Mouse (Mus musculus): ENCODE measurements around the gene Ackr3. TPM values are rescaled to one million over a fixed set of nuclear protein-coding genes. Genes with fewer than 3 reads are reported as not detected.

Ackr3 gene
- polyA plus RNA-seq, 1 experiment: 84.8 TPM

DNA sequence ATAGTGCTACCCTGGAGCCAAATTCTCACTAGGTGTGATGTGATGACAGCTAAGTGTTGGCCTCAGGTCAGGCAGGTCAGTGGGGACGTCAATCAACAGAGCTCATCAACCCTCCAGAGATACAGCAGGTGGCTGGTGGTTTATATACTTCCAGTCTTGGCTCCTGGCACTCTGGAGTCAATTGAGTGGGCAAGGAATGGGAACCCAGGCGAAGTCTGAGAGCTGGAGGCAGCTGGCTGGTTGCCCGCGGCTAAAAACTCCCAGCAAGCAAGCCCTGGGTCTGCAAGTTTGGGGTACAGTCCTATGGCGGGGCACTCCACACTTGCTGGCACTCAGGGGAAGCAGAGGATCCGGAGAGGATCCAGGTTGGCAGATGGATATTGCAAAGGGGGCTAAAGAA is 9.1 kb downstream of the Ackr3 start:
- Histone ChIP-seq H3K27me3 (ENCODE audit: control insufficient read depth, insufficient read depth, low read length) (no peaks in the 10 kb centered on the region), H3K4me3 (ENCODE audit: extremely low read depth, insufficient read depth, insufficient read length) (no peak overlapping the region), H3K4me1 (ENCODE audit: control insufficient read depth, insufficient read depth, insufficient read length) (peaks cover 2% of the 10 kb centered on the region), H3K36me3 (ENCODE audit: control insufficient read depth, insufficient read depth, low read length) (no peaks in the 10 kb centered on the region), H3K27ac (ENCODE audit: insufficient read depth, low read length) (no peak overlapping the region)
- no peak for TF ChIP-seq POLR2A (IDR thresholded peaks at IDR 0.05; ENCODE audit: low read depth, low read length)
- no peak for TF ChIP-seq CTCF (IDR thresholded peaks at IDR 0.05; ENCODE audit: extremely low read depth, insufficient read depth, insufficient read length, insufficient replicate concordance)
- no peak for DNase-seq (ENCODE audit: low read depth in 1 of 2, low spot score in 2 of 2)
- 82% methylated on average over 6 of the region's 6 CpGs for WGBS

DNA sequence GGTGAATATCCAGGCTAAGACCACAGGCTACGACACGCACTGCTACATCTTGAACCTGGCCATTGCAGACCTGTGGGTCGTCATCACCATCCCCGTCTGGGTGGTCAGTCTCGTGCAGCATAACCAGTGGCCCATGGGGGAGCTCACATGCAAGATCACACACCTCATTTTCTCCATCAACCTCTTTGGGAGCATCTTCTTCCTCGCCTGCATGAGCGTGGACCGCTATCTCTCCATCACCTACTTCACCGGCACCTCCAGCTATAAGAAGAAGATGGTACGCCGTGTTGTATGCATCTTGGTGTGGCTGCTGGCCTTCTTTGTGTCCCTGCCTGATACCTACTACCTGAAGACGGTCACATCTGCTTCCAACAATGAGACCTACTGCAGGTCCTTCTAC is 10.2 kb downstream of the Ackr3 start:
- no peak overlapping the region for H3K4me3 ChIP-seq (ENCODE audit: extremely low read depth, insufficient read depth, insufficient read length)
- H3K36me3 ChIP-seq (ENCODE audit: control insufficient read depth, insufficient read depth, low read length): no peaks in the 10 kb centered on the region
- H3K27ac ChIP-seq (ENCODE audit: insufficient read depth, low read length): no peak overlapping the region
- WGBS: 94% methylated on average over 12 of the region's 12 CpGs
- peaks cover 2% of the 10 kb centered on the region for H3K4me1 ChIP-seq (ENCODE audit: control insufficient read depth, insufficient read depth, insufficient read length)
- DNase-seq (ENCODE audit: low read depth in 1 of 2, low spot score in 2 of 2): no peak
- no peak for TF ChIP-seq CTCF (IDR thresholded peaks at IDR 0.05; ENCODE audit: extremely low read depth, insufficient read depth, insufficient read length, insufficient replicate concordance)
- H3K27me3 ChIP-seq (ENCODE audit: control insufficient read depth, insufficient read depth, low read length): no peaks in the 10 kb centered on the region

DNA sequence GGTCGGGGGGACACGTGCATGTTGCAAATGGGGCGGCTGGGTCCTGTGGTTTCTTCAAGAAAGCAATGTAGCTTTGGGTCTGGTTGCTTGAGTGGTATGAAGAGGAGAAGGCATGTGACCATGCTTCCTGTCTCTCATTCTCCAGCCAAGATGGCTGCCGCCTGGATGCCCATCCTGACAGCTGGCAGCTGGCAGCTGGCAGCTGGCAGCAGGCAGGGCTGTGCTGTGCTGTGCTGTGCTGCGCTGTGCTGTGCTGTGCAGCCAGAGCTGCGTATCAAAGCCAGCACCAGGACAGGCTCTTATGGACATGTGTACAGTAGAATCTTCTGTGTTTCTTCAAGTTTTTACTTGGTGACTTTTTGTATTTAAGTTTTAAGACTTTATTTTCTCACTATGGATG is 11.1 kb downstream of the Ackr3 start:
- H3K4me3 ChIP-seq (ENCODE audit: extremely low read depth, insufficient read depth, insufficient read length): no peak overlapping the region
- no peak for TF ChIP-seq CTCF (IDR thresholded peaks at IDR 0.05; ENCODE audit: extremely low read depth, insufficient read depth, insufficient read length, insufficient replicate concordance)
- TF ChIP-seq POLR2A (IDR thresholded peaks at IDR 0.05; ENCODE audit: low read depth, low read length): no peak
- DNase-seq (ENCODE audit: low read depth in 1 of 2, low spot score in 2 of 2): no peak
- WGBS: 65% methylated on average over 6 of the region's 6 CpGs
- H3K27ac ChIP-seq (ENCODE audit: insufficient read depth, low read length): no peak overlapping the region
- no peaks in the 10 kb centered on the region for H3K27me3 ChIP-seq (ENCODE audit: control insufficient read depth, insufficient read depth, low read length)
- peaks cover 2% of the 10 kb centered on the region for H3K4me1 ChIP-seq (ENCODE audit: control insufficient read depth, insufficient read depth, insufficient read length)
- no peaks in the 10 kb centered on the region for H3K36me3 ChIP-seq (ENCODE audit: control insufficient read depth, insufficient read depth, low read length)

DNA sequence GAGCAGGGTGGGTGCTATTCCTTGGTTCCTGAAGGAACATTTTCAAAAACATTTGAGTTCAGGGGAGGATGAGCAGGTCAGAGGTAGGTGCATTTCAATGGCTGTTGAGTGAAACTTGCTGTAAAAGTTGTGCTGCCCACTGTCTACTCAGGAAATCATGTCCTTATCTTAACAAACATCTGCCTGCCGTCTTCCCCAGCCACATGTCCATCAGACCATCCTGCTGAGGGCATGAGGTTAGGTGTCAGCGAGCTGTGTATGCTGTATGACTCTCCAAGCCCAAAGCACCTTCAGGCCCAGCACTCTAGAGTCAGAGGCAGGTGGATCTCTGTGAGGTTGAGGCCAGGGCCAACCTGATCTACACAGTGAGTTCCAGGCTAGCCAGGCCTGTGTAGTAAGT is 12.1 kb downstream of the Ackr3 start:
- H3K27ac ChIP-seq (ENCODE audit: insufficient read depth, low read length): no peak overlapping the region
- peaks cover 2% of the 10 kb centered on the region for H3K4me1 ChIP-seq (ENCODE audit: control insufficient read depth, insufficient read depth, insufficient read length)
- no peak for TF ChIP-seq CTCF (IDR thresholded peaks at IDR 0.05; ENCODE audit: extremely low read depth, insufficient read depth, insufficient read length, insufficient replicate concordance)
- no peak for TF ChIP-seq POLR2A (IDR thresholded peaks at IDR 0.05; ENCODE audit: low read depth, low read length)
- DNase-seq (ENCODE audit: low read depth in 1 of 2, low spot score in 2 of 2): no peak
- H3K36me3 ChIP-seq (ENCODE audit: control insufficient read depth, insufficient read depth, low read length): no peaks in the 10 kb centered on the region
- 28% methylated on average over 2 of the region's 2 CpGs for WGBS
- no peak overlapping the region for H3K4me3 ChIP-seq (ENCODE audit: extremely low read depth, insufficient read depth, insufficient read length)
- H3K27me3 ChIP-seq (ENCODE audit: control insufficient read depth, insufficient read depth, low read length): no peaks in the 10 kb centered on the region

DNA sequence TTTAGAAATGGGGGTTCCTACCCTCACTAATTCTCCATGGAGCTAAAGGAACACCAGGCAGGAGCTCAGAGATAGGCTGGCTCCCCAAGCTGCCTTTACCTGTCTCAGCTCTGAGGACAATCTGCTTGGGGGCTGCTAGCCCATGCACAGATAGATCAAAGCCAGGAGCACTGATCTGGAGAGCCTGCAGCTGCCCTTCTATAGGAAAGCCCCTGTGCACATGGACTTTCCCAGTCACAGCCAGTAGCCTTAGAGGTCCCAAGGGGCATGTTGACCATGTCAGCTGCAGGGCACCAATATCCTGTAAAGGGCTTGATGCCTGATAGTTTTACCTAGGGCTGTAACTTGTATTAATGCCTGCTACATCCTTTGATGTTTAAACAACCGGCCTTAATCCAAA is 12.6 kb downstream of the Ackr3 start:
- DNase-seq (ENCODE audit: low read depth in 1 of 2, low spot score in 2 of 2): no peak
- H3K4me3 ChIP-seq (ENCODE audit: extremely low read depth, insufficient read depth, insufficient read length): no peak overlapping the region
- H3K4me1 ChIP-seq (ENCODE audit: control insufficient read depth, insufficient read depth, insufficient read length): peaks cover 2% of the 10 kb centered on the region
- whole genome bisulfite sequencing: 74% methylated on average over 1 of the region's 1 CpGs
- no peak for TF ChIP-seq POLR2A (IDR thresholded peaks at IDR 0.05; ENCODE audit: low read depth, low read length)
- TF ChIP-seq CTCF (IDR thresholded peaks at IDR 0.05; ENCODE audit: extremely low read depth, insufficient read depth, insufficient read length, insufficient replicate concordance): no peak
- H3K36me3 ChIP-seq (ENCODE audit: control insufficient read depth, insufficient read depth, low read length): no peaks in the 10 kb centered on the region
- no peaks in the 10 kb centered on the region for H3K27me3 ChIP-seq (ENCODE audit: control insufficient read depth, insufficient read depth, low read length)
- no peak overlapping the region for H3K27ac ChIP-seq (ENCODE audit: insufficient read depth, low read length)

DNA sequence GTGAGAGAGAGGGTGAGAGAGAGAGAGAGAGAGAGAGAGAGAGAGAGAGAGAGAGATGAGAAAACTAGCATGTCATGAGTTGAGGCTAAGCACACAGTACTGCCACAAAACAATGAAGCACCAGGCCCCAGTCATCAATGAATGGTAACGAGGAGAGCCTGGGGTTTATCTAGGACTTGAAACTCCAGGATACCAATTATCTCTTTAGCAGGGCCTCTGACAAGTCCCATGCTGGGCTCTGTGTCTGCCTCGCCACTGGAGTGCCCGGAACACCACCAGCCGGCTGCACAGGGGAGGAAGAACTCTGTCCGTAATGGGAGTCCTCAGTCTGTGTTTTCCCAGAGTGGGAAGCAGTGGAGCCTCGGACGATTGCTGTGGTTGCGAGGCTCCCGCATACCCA is 16.5 kb downstream of the Ackr3 start:
- Histone ChIP-seq H3K36me3 (ENCODE audit: control insufficient read depth, insufficient read depth, low read length) (no peaks in the 10 kb centered on the region), H3K4me3 (ENCODE audit: extremely low read depth, insufficient read depth, insufficient read length) (no peak overlapping the region), H3K27ac (ENCODE audit: insufficient read depth, low read length) (no peak overlapping the region), H3K27me3 (ENCODE audit: control insufficient read depth, insufficient read depth, low read length) (no peaks in the 10 kb centered on the region), H3K4me1 (ENCODE audit: control insufficient read depth, insufficient read depth, insufficient read length) (peaks cover 2% of the 10 kb centered on the region; the same call in 1 of the 2 replicates)
- no peak for DNase-seq (ENCODE audit: low read depth in 1 of 2, low spot score in 2 of 2)
- WGBS: 86% methylated on average over 9 of the region's 9 CpGs
- TF ChIP-seq POLR2A (IDR thresholded peaks at IDR 0.05; ENCODE audit: low read depth, low read length) (no peak), CTCF (IDR thresholded peaks at IDR 0.05; ENCODE audit: extremely low read depth, insufficient read depth, insufficient read length, insufficient replicate concordance) (no peak)

DNA sequence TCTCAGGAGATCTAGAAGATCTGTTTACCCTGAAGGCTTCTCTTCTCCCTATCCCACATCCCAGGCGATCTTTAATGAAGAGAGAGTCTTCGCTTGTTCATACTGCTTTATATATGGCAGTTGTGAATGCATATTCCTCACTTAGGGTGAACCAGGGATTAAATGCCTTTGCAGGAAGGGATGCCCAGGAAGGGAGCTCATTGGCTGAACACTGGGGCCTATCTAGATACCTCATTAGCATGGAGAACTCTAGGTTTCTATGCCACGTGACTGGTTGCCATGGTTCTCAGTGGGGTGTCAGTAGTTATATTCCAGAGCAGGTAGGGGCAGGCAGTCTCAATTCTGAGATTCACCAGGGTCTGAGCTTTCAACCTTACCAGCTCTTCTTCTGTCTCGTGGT is 17.1 kb downstream of the Ackr3 start:
- peaks cover 2% of the 10 kb centered on the region; the same call in 1 of the 2 replicates for H3K4me1 ChIP-seq (ENCODE audit: control insufficient read depth, insufficient read depth, insufficient read length)
- H3K4me3 ChIP-seq (ENCODE audit: extremely low read depth, insufficient read depth, insufficient read length): no peak overlapping the region
- TF ChIP-seq POLR2A (IDR thresholded peaks at IDR 0.05; ENCODE audit: low read depth, low read length): no peak
- no peak for TF ChIP-seq CTCF (IDR thresholded peaks at IDR 0.05; ENCODE audit: extremely low read depth, insufficient read depth, insufficient read length, insufficient replicate concordance)
- H3K27me3 ChIP-seq (ENCODE audit: control insufficient read depth, insufficient read depth, low read length): no peaks in the 10 kb centered on the region
- DNase-seq (ENCODE audit: low read depth in 1 of 2, low spot score in 2 of 2): no peak
- WGBS: 89% methylated on average over 4 of the region's 4 CpGs
- H3K36me3 ChIP-seq (ENCODE audit: control insufficient read depth, insufficient read depth, low read length): no peaks in the 10 kb centered on the region
- no peak overlapping the region for H3K27ac ChIP-seq (ENCODE audit: insufficient read depth, low read length)
